Mouse (Mus musculus): ENCODE data around the gene Sec14l2. TPM values are rescaled to one million over a fixed set of nuclear protein-coding genes. Genes with fewer than 3 reads are reported as not detected.
A peak's percentile ranks its signal among the peaks of the same experiment; 100 is the strongest.

Gene Sec14l2
- polyA plus RNA-seq, 1 experiment from 2014 or later = 7.6 TPM

DNA sequence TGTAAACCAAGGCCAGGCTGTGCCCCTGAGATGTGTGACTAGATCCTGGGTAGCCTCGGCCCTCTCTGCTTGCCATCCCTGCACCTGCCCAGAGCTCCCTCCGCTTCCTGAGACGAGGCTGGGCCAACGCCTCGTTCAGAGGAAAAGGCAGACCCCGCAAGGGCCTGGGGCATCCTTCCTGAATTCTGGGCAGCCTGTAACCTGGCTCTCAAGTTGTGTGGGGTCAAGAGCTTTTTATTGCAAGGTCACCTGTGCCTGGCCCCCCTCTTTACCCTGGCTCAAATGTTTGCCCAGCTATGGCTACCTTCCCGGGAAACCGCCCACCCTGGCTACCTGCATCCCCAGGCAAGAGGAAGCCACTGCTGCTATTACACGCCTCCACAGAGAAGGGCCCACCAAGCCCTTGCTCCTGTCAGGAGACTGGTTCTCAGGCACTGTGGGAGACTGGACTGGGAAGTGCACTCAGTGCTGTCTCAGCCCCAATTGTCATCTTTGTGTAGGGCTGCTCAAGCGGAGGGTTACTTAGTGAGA is 26.1 kb downstream of the Sec14l2 start:
- Histone ChIP-seq H3K9ac (replicated peaks; ENCODE audit: low read depth) (peak overlapping the region; percentile 54), H3K4me1 (ENCODE audit: insufficient read depth, low read depth, low read length) (peaks cover 12% of the 10 kb centered on the region; the same call in 1 of the 2 replicates), H3K36me3 (ENCODE audit: insufficient read depth, low read length) (no peaks in the 10 kb centered on the region), H3K27me3 (replicated peaks; ENCODE audit: insufficient read depth, low read length) (no peaks in the 10 kb centered on the region), H3K27ac (ENCODE audit: low read length) (peak overlapping the region; percentile 57), H3K4me3 (ENCODE audit: low read depth, low read length) (peak overlapping the region; percentile 29; the same call in 1 of the 2 replicates), H3K9me3 (ENCODE audit: low read length) (no peaks in the 10 kb centered on the region), H3K4me2 (replicated peaks; ENCODE audit: low read depth, low read length) (peak overlapping the region; percentile 61)
- ATAC-seq (no peak), DNase-seq (ENCODE audit: low spot score) (no peak)
- WGBS = 23% methylated on average over 10 of the region's 10 CpGs
- TF ChIP-seq EP300 (IDR thresholded peaks at IDR 0.05) = no peak
- TF ChIP-seq CTCF (IDR thresholded peaks at IDR 0.05) = no peak

DNA sequence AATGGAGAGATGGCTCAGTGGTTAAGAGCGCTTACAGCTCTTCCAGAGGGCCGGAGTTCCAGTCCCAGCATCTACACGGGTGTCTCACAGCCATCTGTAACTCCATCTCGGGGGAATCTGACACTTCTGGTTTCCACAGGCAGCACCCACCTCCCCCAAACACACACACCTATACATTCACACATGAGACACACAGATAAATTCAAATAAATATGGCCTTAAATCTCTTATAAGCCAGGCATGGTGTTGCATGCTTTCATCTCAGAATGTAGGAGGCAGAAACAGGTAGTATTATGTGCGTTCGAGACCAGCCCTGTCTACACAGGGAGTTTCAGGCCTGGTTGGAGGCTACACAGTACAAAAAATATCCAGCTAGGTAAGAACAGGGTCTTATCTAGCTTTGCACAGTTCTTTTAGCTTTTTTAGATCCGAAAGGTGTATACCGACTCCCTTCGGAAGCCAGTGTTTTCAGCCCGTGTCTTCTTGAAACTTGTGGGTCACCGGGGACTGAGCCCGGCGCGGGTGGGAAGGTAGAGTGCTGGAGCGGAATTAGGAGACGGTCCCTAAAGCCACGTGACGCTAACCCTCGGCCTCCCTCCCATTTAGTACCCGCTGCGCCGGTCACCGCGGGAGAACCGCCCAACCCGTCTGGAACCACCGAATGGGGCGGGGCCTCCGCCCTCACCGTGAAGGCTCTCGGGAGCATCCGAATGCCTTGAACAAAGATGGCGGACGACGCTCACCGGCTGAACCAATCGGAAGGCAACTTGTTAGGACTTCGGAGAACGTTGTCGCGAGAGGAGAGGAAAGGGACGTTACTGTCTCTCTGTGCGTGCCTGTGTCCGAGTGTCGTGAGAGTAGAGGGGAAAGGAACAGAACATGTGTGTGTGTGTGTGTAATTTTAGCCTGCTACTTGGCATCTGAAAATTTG is 26.9 kb downstream of the Sec14l2 start:
- peak; percentile 98 for ATAC-seq
- WGBS = 3% methylated on average over 45 of the region's 45 CpGs
- peak overlapping the region; percentile 54 for H3K9ac ChIP-seq (replicated peaks; ENCODE audit: low read depth)
- DNase-seq (ENCODE audit: low spot score) = peak; percentile 99
- H3K27ac ChIP-seq (ENCODE audit: low read length) = peak overlapping the region; percentile 65
- peak overlapping the region; percentile 29 for H3K4me3 ChIP-seq (ENCODE audit: low read depth, low read length)
- H3K36me3 ChIP-seq (ENCODE audit: insufficient read depth, low read length) = no peaks in the 10 kb centered on the region
- peak overlapping the region; percentile 63 for H3K4me2 ChIP-seq (replicated peaks; ENCODE audit: low read depth, low read length)
- no peaks in the 10 kb centered on the region for H3K9me3 ChIP-seq (ENCODE audit: low read length)
- peak; percentile 30; the same call in 1 of the 2 replicates for TF ChIP-seq EP300 (IDR thresholded peaks at IDR 0.05)
- no peak for TF ChIP-seq CTCF (IDR thresholded peaks at IDR 0.05)
- no peaks in the 10 kb centered on the region for H3K27me3 ChIP-seq (replicated peaks; ENCODE audit: insufficient read depth, low read length)
- peaks cover 12% of the 10 kb centered on the region; the same call in 1 of the 2 replicates for H3K4me1 ChIP-seq (ENCODE audit: insufficient read depth, low read depth, low read length)

DNA sequence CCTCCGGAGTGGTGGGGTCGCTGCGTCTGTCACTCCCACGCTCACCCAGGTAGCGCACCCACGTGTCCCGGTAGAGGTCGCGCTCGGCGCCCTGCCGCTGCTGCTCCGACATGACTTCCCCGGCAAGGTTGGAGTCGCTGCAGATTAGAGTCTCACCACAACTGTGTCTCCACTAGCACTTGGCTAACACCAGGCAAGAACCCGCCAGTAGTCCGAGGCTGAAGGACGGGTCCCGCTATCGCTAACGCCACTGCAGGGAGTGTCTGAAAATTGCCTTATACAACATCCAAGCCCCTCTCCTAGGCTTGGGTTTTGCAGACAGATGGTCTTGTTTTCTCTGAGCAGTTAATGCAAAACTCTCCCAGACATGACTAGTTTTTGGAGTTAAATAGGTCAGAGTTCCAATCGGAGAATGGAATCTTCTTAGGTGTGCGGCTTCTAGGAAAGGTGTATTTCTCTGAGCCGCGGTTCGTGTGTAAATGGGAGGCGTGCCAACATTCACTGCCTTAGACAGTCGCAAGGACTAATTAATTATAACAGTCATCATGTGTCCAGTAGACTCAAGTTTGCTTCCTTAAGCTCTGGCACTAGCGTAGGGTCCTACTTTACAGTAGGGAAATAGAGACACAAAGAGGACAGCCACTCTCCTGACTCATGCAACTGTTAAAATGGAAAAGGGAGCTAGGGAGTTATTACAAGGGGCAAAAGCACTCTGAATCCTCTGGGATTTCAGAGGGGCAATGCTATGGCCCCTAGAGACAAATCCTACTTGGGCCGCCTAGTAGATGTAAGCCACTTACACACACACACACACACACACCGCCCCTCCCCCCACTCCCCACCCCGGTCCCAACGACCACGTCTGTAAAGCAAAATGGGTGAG is 27.8 kb downstream of the Sec14l2 start, which contains the start of gene Mtfp1:
TSS of gene Mtfp1 (minus strand) at position 275 of the 883 bp plus-strand sequence.
- H3K9me3 ChIP-seq (ENCODE audit: low read length) = no peaks in the 10 kb centered on the region
- peak within 1 kb of the TSS; percentile 24; the same call in 1 of the 2 replicates for H3K9ac ChIP-seq (replicated peaks; ENCODE audit: low read depth)
- DNase-seq (ENCODE audit: low spot score) = peak; percentile 71
- H3K4me1 ChIP-seq (ENCODE audit: insufficient read depth, low read depth, low read length) = peaks cover 12% of the 10 kb centered on the region; the same call in 1 of the 2 replicates
- peak within 1 kb of the TSS; percentile 45 for H3K4me3 ChIP-seq (ENCODE audit: low read depth, low read length)
- 7% methylated on average over 34 of the region's 34 CpGs for WGBS
- no peaks in the 10 kb centered on the region for H3K27me3 ChIP-seq (replicated peaks; ENCODE audit: insufficient read depth, low read length)
- no peaks in the 10 kb centered on the region for H3K36me3 ChIP-seq (ENCODE audit: insufficient read depth, low read length)
- peak within 1 kb of the TSS; percentile 63 for H3K4me2 ChIP-seq (replicated peaks; ENCODE audit: low read depth, low read length)
- ATAC-seq = no peak
- TF ChIP-seq EP300 (IDR thresholded peaks at IDR 0.05) = no peak
- peak; percentile 37; the same call in 1 of the 2 replicates for TF ChIP-seq CTCF (IDR thresholded peaks at IDR 0.05)
- peak within 1 kb of the TSS; percentile 65 for H3K27ac ChIP-seq (ENCODE audit: low read length)

- 5% methylated on average over 23 of the region's 24 CpGs for WGBS
Observed at GRCm38 (mm10) chr11:4094378-4095170, 28.6 kb downstream of the Sec14l2 start.

More at GRCm38 (mm10) chr11:4094378-4095170, 28.6 kb downstream of the Sec14l2 start:
- TF ChIP-seq EP300 (IDR thresholded peaks at IDR 0.05) (no peak), CTCF (IDR thresholded peaks at IDR 0.05) (peak; percentile 90)
- peak overlapping the region; percentile 20; the same call in 1 of the 2 replicates for H3K27ac ChIP-seq (ENCODE audit: low read length)
- DNase-seq (ENCODE audit: low spot score) (peak; percentile 75), ATAC-seq (no peak)
- H3K36me3 ChIP-seq (ENCODE audit: insufficient read depth, low read length) = no peaks in the 10 kb centered on the region
- peak overlapping the region; percentile 63 for H3K4me2 ChIP-seq (replicated peaks; ENCODE audit: low read depth, low read length)
- no peaks in the 10 kb centered on the region for H3K27me3 ChIP-seq (replicated peaks; ENCODE audit: insufficient read depth, low read length)
- H3K9me3 ChIP-seq (ENCODE audit: low read length) = no peaks in the 10 kb centered on the region
- H3K4me1 ChIP-seq (ENCODE audit: insufficient read depth, low read depth, low read length) = peaks cover 12% of the 10 kb centered on the region; the same call in 1 of the 2 replicates
- H3K4me3 ChIP-seq (ENCODE audit: low read depth, low read length) = peak overlapping the region; percentile 45
- H3K9ac ChIP-seq (replicated peaks; ENCODE audit: low read depth) = no peak overlapping the region
